Mouse (Mus musculus) kidney, adult 2 months (tissue): ENCODE data around the gene Wiz. TPM values are rescaled to one million over a fixed set of nuclear protein-coding genes. Genes with fewer than 3 reads are reported as not detected.

Source experiments
- DNase-seq: peaks from one replicate; pipeline ENCODE4 v3.0.0; 2021
- H3K27ac ChIP-seq: fragments of 200-500 bp; 2 replicates; pipeline ENCODE4 v1.5.1; 2012; ENCODE audit warnings: low read depth, low read length, control low read depth, inconsistent platforms; ENCODE audit not compliant: insufficient read depth
- H3K27me3 ChIP-seq: fragments of 200-500 bp; replicated peaks from 2 replicates; pipeline ENCODE4 v1.6.1; 2012; ENCODE audit warnings: mild to moderate bottlenecking, moderate library complexity, low read length, inconsistent platforms; ENCODE audit not compliant: control insufficient read depth, insufficient read depth
- H3K36me3 ChIP-seq: fragments of 200-500 bp; 2 replicates; pipeline ENCODE4 v1.6.1; 2012; ENCODE audit warnings: mild to moderate bottlenecking, moderate library complexity, low read length, inconsistent platforms; ENCODE audit not compliant: control insufficient read depth, insufficient read depth
- H3K4me1 ChIP-seq: fragments of 200-500 bp; 2 replicates; pipeline ENCODE4 v1.6.1; 2011; ENCODE audit warnings: low read length; ENCODE audit not compliant: control insufficient read depth, insufficient read depth
- H3K4me3 ChIP-seq: fragments of 200-500 bp; 2 replicates; pipeline ENCODE4 v1.5.1; 2011; ENCODE audit warnings: mild to moderate bottlenecking, low read depth, low read length, control low read depth; ENCODE audit not compliant: insufficient read depth
- CTCF ChIP-seq: fragments of 200-500 bp; conservative IDR thresholded peaks from 2 replicates; pipeline ENCODE4 v1.5.1; 2011; ENCODE audit warnings: low read depth, mild to moderate bottlenecking, control low read depth, low read length, moderate library complexity, mixed read lengths; ENCODE audit not compliant: insufficient read depth, insufficient read length
- POLR2A ChIP-seq: fragments of 200-500 bp; IDR thresholded peaks from one replicate; pipeline ENCODE4 v1.6.1; 2011; ENCODE audit warnings: low read depth, low read length, control low read depth
- WGBS: fragments of 180-500 bp; shearing (Covaris S2); methylation state at CpG from one replicate; pipeline ENCODE4 v1.1.7; 2018; 5-methylcytosine and 5-hydroxymethylcytosine counted together
- polyA plus RNA-seq: library from polyadenylated mRNA; depleted of rRNA; stranded (reverse); fragments of >200 nt; gene quantifications from 2 replicates; pipeline ENCODE4 v1.2.3, GENCODE M21; 2012

The Wiz gene
- polyA plus RNA-seq, 1 experiment = 30.9 TPM

- Histone ChIP-seq H3K4me1 (no peaks in the 10 kb centered on the region), H3K36me3 (no peaks in the 10 kb centered on the region), H3K27me3 (no peaks in the 10 kb centered on the region), H3K4me3 (no peak overlapping the region), H3K27ac (no peak overlapping the region)
- WGBS = 54% methylated on average over 2 of the region's 2 CpGs
- no peak for DNase-seq
- TF ChIP-seq POLR2A = no peak
- TF ChIP-seq CTCF = no peak
Observed at GRCm38 (mm10) chr17:32419989-32420388, 30.8 kb upstream of the Wiz start.

- DNase-seq = no peak
- Histone ChIP-seq H3K27ac (no peak overlapping the region), H3K27me3 (no peaks in the 10 kb centered on the region; the same call in 1 of the 2 replicates), H3K36me3 (no peaks in the 10 kb centered on the region), H3K4me1 (no peaks in the 10 kb centered on the region), H3K4me3 (no peak overlapping the region)
- 96% methylated on average over 14 of the region's 14 CpGs for WGBS
- TF ChIP-seq CTCF = no peak
- no peak for TF ChIP-seq POLR2A
Observed at GRCm38 (mm10) chr17:32416771-32417170, 27.5 kb upstream of the Wiz start.

GRCm38 (mm10) chr17:32415417-32416020 is 26.3 kb upstream of the Wiz start:
- WGBS = 51% methylated on average over 24 of the region's 24 CpGs
- H3K27ac ChIP-seq = no peak overlapping the region
- no peak overlapping the region for H3K4me3 ChIP-seq
- no peak for DNase-seq
- H3K36me3 ChIP-seq = no peaks in the 10 kb centered on the region
- no peaks in the 10 kb centered on the region for H3K4me1 ChIP-seq
- H3K27me3 ChIP-seq = no peaks in the 10 kb centered on the region; the same call in 1 of the 2 replicates
- TF ChIP-seq CTCF = no peak
- no peak for TF ChIP-seq POLR2A

GRCm38 (mm10) chr17:32411898-32412297 is 22.7 kb upstream of the Wiz start:
- WGBS = 82% methylated on average over 6 of the region's 6 CpGs
- no peaks in the 10 kb centered on the region for H3K36me3 ChIP-seq
- no peak overlapping the region for H3K27ac ChIP-seq
- no peaks in the 10 kb centered on the region; the same call in 1 of the 2 replicates for H3K27me3 ChIP-seq
- H3K4me3 ChIP-seq = no peak overlapping the region
- DNase-seq = no peak
- H3K4me1 ChIP-seq = no peaks in the 10 kb centered on the region
- TF ChIP-seq CTCF = no peak
- TF ChIP-seq POLR2A = no peak

- no peak for DNase-seq
- H3K4me1 ChIP-seq = no peaks in the 10 kb centered on the region
- H3K36me3 ChIP-seq = no peaks in the 10 kb centered on the region
- TF ChIP-seq POLR2A (no peak), CTCF (no peak)
- WGBS = 64% methylated on average over 8 of the region's 8 CpGs
- no peak within 1 kb of the TSS for H3K27ac ChIP-seq
- no peaks in the 10 kb centered on the region for H3K27me3 ChIP-seq
- peak within 1 kb of the TSS; percentile 4; the same call in 1 of the 2 replicates for H3K4me3 ChIP-seq
Observed at GRCm38 (mm10) chr17:32403417-32403816, 14.2 kb upstream of the Wiz start, which contains the start of gene Rasal3. TSS of gene Rasal3 (minus strand) at chr17:32403583.

- WGBS = 70% methylated on average over 11 of the region's 11 CpGs
- H3K4me3 ChIP-seq = peak overlapping the region; percentile 4; the same call in 1 of the 2 replicates
- H3K27me3 ChIP-seq = no peaks in the 10 kb centered on the region
- H3K27ac ChIP-seq = no peak overlapping the region
- peak; percentile 12 for DNase-seq
- TF ChIP-seq POLR2A = no peak
- no peak for TF ChIP-seq CTCF
- H3K4me1 ChIP-seq = no peaks in the 10 kb centered on the region
- no peaks in the 10 kb centered on the region for H3K36me3 ChIP-seq
Observed at GRCm38 (mm10) chr17:32402779-32403157, 13.5 kb upstream of the Wiz start.

GRCm38 (mm10) chr17:32402011-32402778 is 13.0 kb upstream of the Wiz start:
- Histone ChIP-seq H3K36me3 (no peaks in the 10 kb centered on the region), H3K4me3 (no peak overlapping the region), H3K27ac (no peak overlapping the region), H3K4me1 (no peaks in the 10 kb centered on the region), H3K27me3 (no peaks in the 10 kb centered on the region)
- TF ChIP-seq POLR2A = no peak
- no peak for TF ChIP-seq CTCF
- 84% methylated on average over 9 of the region's 9 CpGs for WGBS
- no peak for DNase-seq
